ENCODE assay signal across 8 mouse cellular contexts in genomic region chr6:112273501-112274205, GRCm38 (mm10). TPM values are rescaled to one million over a fixed set of nuclear protein-coding genes. Genes with fewer than 3 reads are reported as not detected.
A peak's percentile ranks its signal among the peaks of the same experiment; 100 is the strongest.
DNase-seq lines count a peak whose midpoint lies in the region; ATAC-seq and TF ChIP-seq lines count a peak whose summit lies in the region.

Lmcd1 (plus strand) TSS chr6:112273758.

- peak within 1 kb of the TSS; percentile 32; the same call in 1 of the 2 replicates for H3K9ac ChIP-seq in kidney, embryonic 14.5 days (ENCODE audit: low read depth, low read length)
- H3K9ac ChIP-seq in limb, embryonic 13.5 days: peak within 1 kb of the TSS; percentile 48; the same call in 1 of the 2 replicates
- peak within 1 kb of the TSS; percentile 28; the same call in 1 of the 2 replicates for H3K9ac ChIP-seq in midbrain, embryonic 15.5 days

- no peaks in the 10 kb centered on the region for H3K4me1 ChIP-seq in thymus, adult 2 months (replicated peaks; ENCODE audit: control insufficient read depth, insufficient read depth, low read length)
- peaks cover 17% of the 10 kb centered on the region for H3K4me1 ChIP-seq in heart, embryonic 10.5 days
- peaks cover 23% of the 10 kb centered on the region for H3K4me1 ChIP-seq in kidney, embryonic 14.5 days (ENCODE audit: control insufficient read depth, insufficient read depth, low read length)
- H3K4me1 ChIP-seq in limb, embryonic 13.5 days: peaks cover 32% of the 10 kb centered on the region
- peaks cover 18% of the 10 kb centered on the region for H3K4me1 ChIP-seq in midbrain, embryonic 15.5 days

- 2% methylated on average over 21 of the region's 21 CpGs for WGBS in thymus, adult 2 months
- 3% methylated on average over 21 of the region's 21 CpGs for WGBS in heart, embryonic 10.5 days
- WGBS in kidney, embryonic 14.5 days: 2% methylated on average over 21 of the region's 21 CpGs
- WGBS in limb, embryonic 13.5 days: 1% methylated on average over 21 of the region's 21 CpGs
- WGBS in midbrain, embryonic 15.5 days: 2% methylated on average over 21 of the region's 21 CpGs

- TF ChIP-seq POLR2A in thymus, adult 2 months (IDR thresholded peaks at IDR 0.05; ENCODE audit: control insufficient read depth, extremely low read depth, insufficient read depth, low read length, poor library complexity): no peak

- H3K9me3 ChIP-seq in heart, embryonic 10.5 days: no peaks in the 10 kb centered on the region
- H3K9me3 ChIP-seq in kidney, embryonic 14.5 days (ENCODE audit: control insufficient read depth, low read length): no peaks in the 10 kb centered on the region
- H3K9me3 ChIP-seq in limb, embryonic 13.5 days: no peaks in the 10 kb centered on the region
- no peaks in the 10 kb centered on the region for H3K9me3 ChIP-seq in midbrain, embryonic 15.5 days

- no peak for TF ChIP-seq CTCF in thymus, adult 2 months (IDR thresholded peaks at IDR 0.05; ENCODE audit: borderline replicate concordance, control insufficient read depth, extremely low read depth, insufficient read depth, low read length, poor library complexity)

- no peaks in the 10 kb centered on the region for H3K36me3 ChIP-seq in thymus, adult 2 months (ENCODE audit: control insufficient read depth, insufficient read depth, low read length)
- H3K36me3 ChIP-seq in heart, embryonic 10.5 days: no peaks in the 10 kb centered on the region
- H3K36me3 ChIP-seq in kidney, embryonic 14.5 days (ENCODE audit: control insufficient read depth, insufficient read depth, low read length): no peaks in the 10 kb centered on the region
- H3K36me3 ChIP-seq in limb, embryonic 13.5 days: no peaks in the 10 kb centered on the region
- no peaks in the 10 kb centered on the region for H3K36me3 ChIP-seq in midbrain, embryonic 15.5 days (replicated peaks)

- H3K4me3 ChIP-seq in thymus, adult 2 months (ENCODE audit: control insufficient read depth, insufficient read depth, low read length): no peak within 1 kb of the TSS
- peak within 1 kb of the TSS; percentile 45 for H3K4me3 ChIP-seq in heart, embryonic 10.5 days
- peak within 1 kb of the TSS; percentile 29; the same call in 1 of the 2 replicates for H3K4me3 ChIP-seq in kidney, embryonic 14.5 days (ENCODE audit: low read length)
- H3K4me3 ChIP-seq in limb, embryonic 13.5 days: peak within 1 kb of the TSS; percentile 36
- H3K4me3 ChIP-seq in midbrain, embryonic 15.5 days: peak within 1 kb of the TSS; percentile 34

- peak; percentile 83 for ATAC-seq in erythroblast, adult 5-6 weeks (replicated peaks; ENCODE audit: low FRiP score, poor library complexity, severe bottlenecking)
- peak; percentile 98 for ATAC-seq in kidney, embryonic 14.5 days (ENCODE audit: low FRiP score, low TSS enrichment)
- peak; percentile 93 for ATAC-seq in limb, embryonic 13.5 days (ENCODE audit: low FRiP score, low read depth)
- peak; percentile 96 for ATAC-seq in midbrain, embryonic 15.5 days (replicated peaks)

- H3K4me2 ChIP-seq in kidney, embryonic 14.5 days (replicated peaks; ENCODE audit: low read depth, low read length): peak within 1 kb of the TSS; percentile 59
- peak within 1 kb of the TSS; percentile 66 for H3K4me2 ChIP-seq in limb, embryonic 13.5 days (replicated peaks)
- peak within 1 kb of the TSS; percentile 76 for H3K4me2 ChIP-seq in midbrain, embryonic 15.5 days

- peak; percentile 4 for DNase-seq in thymus, adult 2 months
- DNase-seq in thymus, postnatal 0 days (ENCODE audit: low spot score): no peak
- peak; percentile 95 for DNase-seq in heart, embryonic 10.5 days (ENCODE audit: low spot score)
- DNase-seq in spleen, postnatal 36 days (ENCODE audit: low spot score in 2 of 2): peak; percentile 59 to 63

- H3K27ac ChIP-seq in thymus, adult 2 months (ENCODE audit: control insufficient read depth, insufficient read depth, low read length): no peak within 1 kb of the TSS
- peak within 1 kb of the TSS; percentile 72 for H3K27ac ChIP-seq in heart, embryonic 10.5 days
- H3K27ac ChIP-seq in kidney, embryonic 14.5 days (ENCODE audit: low read depth, low read length): no peak within 1 kb of the TSS
- H3K27ac ChIP-seq in limb, embryonic 13.5 days: peak within 1 kb of the TSS; percentile 65
- H3K27ac ChIP-seq in midbrain, embryonic 15.5 days: peak within 1 kb of the TSS; percentile 73

- H3K27me3 ChIP-seq in thymus, adult 2 months (ENCODE audit: control insufficient read depth, insufficient read depth, low read length): no peaks in the 10 kb centered on the region
- H3K27me3 ChIP-seq in heart, embryonic 10.5 days (ENCODE audit: insufficient read depth, poor library complexity, severe bottlenecking): peaks cover 9% of the 10 kb centered on the region; the same call in 1 of the 2 replicates
- H3K27me3 ChIP-seq in kidney, embryonic 14.5 days (ENCODE audit: control insufficient read depth, insufficient read depth, low read length): no peaks in the 10 kb centered on the region
- peaks cover 7% of the 10 kb centered on the region; the same call in 1 of the 2 replicates for H3K27me3 ChIP-seq in limb, embryonic 13.5 days
- H3K27me3 ChIP-seq in midbrain, embryonic 15.5 days (replicated peaks): no peaks in the 10 kb centered on the region

RNA-seq across cellular contexts. Expression of gene Lmcd1, which starts in this region (rescaled TPM):
- 1.9 and 2.4 TPM in 2 replicates for polyA plus RNA-seq in thymus, adult 2 months (2012; rRNA removed)
- polyA plus RNA-seq in thymus, postnatal 0 days (2015; fragmentation: Nextera tagmentation; extraction: Ambion mirVana): 3.3 and 3.6 TPM in 2 replicates
- total RNA-seq in erythroblast, adult 5-6 weeks (2015; ENCODE audit: low replicate concordance): 2.9 TPM in 1 of 2 replicates, not detected in the other
- total RNA-seq in erythroblast, adult 5-6 weeks (2017; ENCODE audit: low replicate concordance): not detected in 2 replicates
- 12.8 and 30.3 TPM in 2 replicates for polyA plus RNA-seq in heart, embryonic 10.5 days (2016; fragmentation: Nextera tagmentation; extraction: Ambion mirVana)
- 14.5 and 20.0 TPM in 2 replicates for polyA plus RNA-seq in kidney, embryonic 14.5 days (2014; fragmentation: Nextera tagmentation; extraction: Ambion mirVana)
- 26.4 and 28.1 TPM in 2 replicates for polyA plus RNA-seq in limb, embryonic 13.5 days (2015; fragmentation: Nextera tagmentation; extraction: Ambion mirVana)
- polyA plus RNA-seq in midbrain, embryonic 15.5 days (2015; fragmentation: Nextera tagmentation; extraction: Ambion mirVana): 9.6 and 11.9 TPM in 2 replicates

Comparison
In these comparisons a context has a peak if more than half of its experiments do, and no peak if none do; other contexts are left out.
1. H3K27ac ChIP-seq: peak in heart, embryonic 10.5 days (single experiment), limb, embryonic 13.5 days (single experiment) and midbrain, embryonic 15.5 days (single experiment); none in thymus, adult 2 months (single experiment) and kidney, embryonic 14.5 days (single experiment).
2. Peak in every context shown above with its lines, with median percentiles within 50 percentile points of each other: ATAC-seq, H3K4me2 ChIP-seq and H3K9ac ChIP-seq.